Mouse (Mus musculus) adrenal gland, postnatal 4 days (tissue): Measurements from ENCODE around the gene Carhsp1. TPM values are rescaled to one million over a fixed set of nuclear protein-coding genes. Genes with fewer than 3 reads are reported as not detected.

ENCODE experiments used
- DNase-seq, 2 experiments: peaks; one replicate each; pipeline ENCODE4 v3.0.0; 2021 to 2022; ENCODE audit warnings: low spot score in 2 of 2, mixed read lengths in 2 of 2
- total RNA-seq, 2 experiments: library from RNA; stranded (reverse); gene quantifications; 2 replicates each; pipeline ENCODE4 v1.2.3; 2021

The Carhsp1 gene
- total RNA-seq, 2 experiments from 2014 or later = 78.2 to 81.1 TPM

DNA sequence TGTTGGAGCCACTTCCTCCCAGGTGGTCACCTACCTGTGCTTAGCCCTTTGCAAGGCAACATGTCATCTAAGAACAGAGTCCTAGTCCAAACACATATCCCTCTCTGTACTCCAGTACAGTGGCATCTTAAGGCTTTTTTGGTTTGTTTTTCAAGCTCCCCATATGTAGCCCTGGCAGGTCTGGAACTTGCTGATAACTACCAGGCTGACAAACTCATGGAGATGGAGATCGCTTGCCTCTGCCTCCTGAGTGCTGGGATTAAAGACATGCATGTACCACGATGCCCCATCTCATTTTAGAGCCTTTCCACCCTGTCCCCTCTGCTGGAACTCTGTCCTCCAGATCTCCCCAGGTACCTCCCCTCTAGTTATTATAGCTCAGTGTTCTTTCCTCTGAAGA, 4.3 kb upstream of the Carhsp1 start:
- no peak for DNase-seq

DNA sequence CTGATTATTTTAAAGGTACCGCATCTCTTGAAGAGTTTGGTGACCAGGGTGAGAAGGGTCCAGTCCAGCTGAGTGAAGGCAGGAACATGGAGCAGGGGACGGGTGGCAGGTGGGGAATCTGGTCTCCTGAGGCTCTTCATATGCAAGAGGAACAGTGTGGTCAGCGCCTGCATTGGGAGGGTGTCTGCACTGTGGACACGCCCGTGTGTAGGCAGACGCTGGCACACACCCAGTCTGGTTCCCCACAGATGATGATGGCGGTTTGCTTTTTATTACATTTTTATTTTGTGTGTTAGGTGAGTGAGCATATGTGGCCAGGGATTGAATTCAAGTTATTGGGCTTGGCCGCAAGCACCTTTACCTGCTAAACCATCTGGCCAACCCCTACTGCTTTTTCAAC, 3.6 kb upstream of the Carhsp1 start:
- no peak for DNase-seq

DNA sequence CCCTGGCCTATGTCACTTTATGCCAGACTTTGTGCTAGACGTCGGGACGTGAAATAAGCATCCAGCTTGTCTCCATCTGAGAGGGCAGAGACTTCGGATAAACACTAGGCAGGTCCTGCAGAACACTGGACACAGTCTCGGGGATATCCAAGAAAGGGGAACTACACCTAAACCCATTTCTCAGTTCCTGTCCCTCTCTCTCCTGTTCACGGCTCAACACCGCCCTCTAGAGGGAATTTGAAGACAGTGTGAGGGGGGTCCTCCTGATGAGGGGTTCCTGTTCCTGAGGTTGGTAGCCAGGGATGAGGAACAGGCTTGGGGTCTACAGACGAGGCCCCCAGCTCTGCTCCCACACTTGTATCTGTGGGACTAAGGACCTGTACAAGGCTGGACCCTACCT, 2.2 kb upstream of the Carhsp1 start:
- DNase-seq = no peak

DNA sequence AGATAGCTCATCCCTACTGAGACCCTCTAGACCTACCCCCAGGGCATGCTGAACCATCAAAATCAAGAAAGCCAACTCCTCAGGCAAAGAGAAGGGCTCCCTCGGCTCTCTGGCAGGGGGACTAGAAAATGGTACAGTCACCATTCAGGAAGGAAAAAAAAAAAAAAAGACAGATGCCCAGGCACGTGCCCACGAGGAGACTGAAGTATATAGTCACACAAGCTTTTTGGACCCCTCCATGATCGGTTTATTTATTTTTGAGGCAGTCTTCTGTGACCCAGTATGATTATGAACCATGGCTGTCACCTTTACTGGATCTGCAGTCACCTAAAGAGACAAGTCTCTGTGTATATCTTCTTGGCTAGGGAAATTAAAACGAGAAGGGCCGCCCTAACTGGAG, 1.4 kb upstream of the Carhsp1 start:
- DNase-seq = no peak

DNA sequence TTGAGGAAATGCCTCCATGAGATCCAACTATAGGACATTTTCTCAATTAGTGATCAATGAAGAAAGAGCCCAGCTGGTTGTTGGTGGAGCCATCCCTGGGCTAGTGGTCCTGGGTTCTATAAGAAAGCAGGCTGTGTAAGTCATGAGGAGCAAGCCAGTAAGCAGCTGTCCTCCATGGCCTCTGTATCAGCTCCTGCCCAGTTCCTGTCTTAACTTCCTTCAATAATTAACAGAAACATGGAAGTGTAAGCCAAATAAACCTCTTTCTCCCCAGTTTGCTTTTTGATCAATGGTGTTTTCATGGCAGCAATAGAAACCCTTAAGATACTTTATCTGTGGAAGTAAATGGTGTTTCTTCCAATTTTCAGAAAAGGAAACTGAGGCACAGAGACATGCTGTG, 856 bp upstream of the Carhsp1 start:
- DNase-seq = no peak

DNA sequence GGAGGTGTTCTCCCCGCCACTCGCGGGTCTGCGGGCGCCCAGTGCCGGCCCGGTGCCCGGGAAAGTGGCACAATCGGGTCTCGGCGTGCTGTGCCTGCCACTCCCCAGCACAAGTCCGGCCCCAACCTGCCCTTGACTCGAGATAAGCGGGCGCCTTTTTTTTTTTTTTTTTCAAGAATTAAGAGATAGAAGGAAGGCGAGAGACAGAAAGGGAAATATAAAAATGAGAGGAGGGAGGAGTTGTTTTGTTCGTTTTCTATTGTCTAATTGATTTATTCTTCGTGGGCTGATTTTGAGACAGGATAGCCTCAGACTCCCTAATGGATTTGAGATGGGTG, 364 bp upstream of the Carhsp1 start:
- DNase-seq = no peak

DNA sequence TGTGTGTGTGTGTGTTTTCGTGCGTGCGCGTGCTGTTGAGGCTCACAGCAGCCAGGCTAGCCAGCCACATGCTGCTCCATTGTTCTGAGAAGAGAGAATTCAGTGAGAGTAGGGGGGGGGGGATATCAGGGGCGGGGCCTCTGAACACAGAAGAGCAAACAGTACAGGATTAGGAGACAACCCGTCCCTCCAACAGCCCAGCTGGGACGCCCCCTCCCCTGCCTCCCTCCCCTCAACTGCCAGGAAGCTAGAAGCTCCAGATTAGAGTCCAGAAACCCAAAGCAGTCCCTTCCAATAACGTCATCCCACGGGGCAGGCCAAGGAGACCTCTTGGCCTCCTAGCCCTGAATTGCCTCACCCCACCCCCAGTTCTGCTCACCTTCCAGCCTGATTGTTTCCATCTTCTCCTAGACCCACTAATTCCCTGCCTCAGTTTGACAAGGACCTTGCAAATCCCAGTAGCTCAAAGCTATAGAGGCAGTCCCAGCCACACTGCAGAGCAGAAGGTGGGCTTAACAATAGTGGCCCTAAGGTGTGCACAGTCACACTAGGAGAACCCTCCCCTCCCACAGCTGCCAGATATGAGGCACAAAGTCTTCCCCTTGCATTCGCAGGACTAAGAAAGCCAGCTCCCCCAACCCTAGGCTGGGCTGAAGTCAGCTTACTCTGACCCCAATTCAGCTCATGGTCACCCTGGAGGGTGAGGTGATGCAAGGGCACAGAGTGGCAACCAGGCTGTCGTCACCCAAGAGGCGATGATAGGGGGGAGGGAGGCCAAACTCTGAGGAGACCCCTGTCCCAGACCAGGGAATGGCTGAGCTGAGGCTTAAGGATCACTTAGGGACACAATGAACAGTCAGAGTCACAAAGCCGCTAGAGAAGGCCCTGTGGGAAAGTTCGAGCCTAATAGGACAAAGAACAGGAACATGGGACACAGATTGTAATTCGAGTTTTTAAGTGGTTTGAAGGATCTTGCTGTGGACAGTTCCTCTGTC, 1.6 kb downstream of the Carhsp1 start:
- DNase-seq = no peak

DNA sequence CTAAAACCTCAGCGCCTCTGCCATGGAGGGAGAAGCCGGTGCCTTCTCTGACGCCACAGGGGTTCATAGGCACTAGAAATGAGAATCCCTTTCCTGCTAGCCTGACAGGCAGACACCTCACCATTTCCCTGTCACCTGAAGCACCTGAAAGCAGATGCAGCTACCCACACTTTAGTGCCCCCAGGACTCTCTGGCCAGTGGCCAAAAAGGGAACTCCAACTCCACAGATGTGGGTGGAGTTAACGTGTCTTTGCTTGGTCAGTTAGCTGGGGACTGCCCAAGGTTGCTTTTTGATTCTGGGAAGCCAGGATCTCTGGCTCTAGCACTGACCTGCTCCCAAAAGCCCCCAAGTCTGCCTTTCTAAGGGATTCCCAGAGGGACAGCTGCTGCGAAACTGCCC, 2.5 kb downstream of the Carhsp1 start:
- DNase-seq = no peak

DNA sequence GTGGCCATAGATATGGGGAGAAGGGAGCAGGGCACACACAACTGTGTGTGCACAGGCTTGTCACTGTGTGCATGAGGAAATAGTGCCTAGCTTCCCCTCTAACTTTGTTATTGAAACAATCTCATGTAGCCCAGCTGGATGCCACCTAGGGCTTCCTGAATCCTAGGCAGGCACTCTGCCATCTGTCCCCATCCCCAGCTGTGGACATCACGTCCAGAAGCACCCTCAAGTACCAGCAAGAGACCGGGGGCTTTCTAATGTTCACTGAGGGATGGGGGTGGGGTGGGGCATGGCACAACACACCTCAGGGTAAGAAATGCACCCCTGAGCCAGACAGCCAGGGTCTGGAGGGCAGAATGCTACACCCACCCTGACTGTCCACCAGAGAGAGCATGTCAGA, 3.6 kb downstream of the Carhsp1 start:
- DNase-seq = no peak

DNA sequence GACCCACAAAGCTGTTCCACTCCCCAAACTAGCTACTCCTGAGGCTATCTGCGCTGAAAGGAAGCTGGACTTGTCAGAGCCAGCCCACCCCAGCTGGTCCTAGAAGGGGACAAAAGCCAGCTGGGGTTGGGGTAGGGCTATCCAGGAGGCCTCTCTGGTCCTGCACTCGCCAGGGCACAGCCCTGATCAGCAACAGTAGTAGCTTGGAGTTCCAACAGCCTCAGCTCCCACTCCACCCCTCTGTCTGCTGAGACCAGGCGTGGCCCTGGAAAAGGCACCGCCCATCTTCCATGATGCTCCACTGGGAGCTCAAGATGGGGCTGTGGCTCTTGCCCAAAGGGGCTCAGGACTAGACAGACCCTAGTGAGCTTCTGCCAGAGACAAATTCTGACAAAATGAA, 4.1 kb downstream of the Carhsp1 start:
- no peak for DNase-seq

DNA sequence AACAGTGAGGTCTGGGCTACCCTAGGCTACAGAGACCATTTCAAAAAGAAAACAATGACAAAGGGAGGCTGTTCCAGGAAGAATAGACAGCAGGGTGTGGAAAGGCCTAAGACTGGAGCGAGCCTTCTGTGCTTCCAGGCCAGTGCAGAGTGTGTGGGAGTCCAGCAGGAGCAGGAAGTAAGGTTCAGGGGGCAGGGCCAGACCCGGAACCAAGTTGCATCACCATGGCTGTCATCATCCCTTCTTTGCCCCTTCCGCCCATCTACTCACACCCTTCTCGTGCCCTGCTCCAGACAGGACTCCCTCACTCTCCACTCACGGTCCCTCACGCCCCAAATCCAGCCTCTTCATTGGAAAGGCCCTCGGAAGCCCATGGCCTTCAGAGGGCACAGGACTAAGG, 4.7 kb downstream of the Carhsp1 start:
- DNase-seq = no peak

DNA sequence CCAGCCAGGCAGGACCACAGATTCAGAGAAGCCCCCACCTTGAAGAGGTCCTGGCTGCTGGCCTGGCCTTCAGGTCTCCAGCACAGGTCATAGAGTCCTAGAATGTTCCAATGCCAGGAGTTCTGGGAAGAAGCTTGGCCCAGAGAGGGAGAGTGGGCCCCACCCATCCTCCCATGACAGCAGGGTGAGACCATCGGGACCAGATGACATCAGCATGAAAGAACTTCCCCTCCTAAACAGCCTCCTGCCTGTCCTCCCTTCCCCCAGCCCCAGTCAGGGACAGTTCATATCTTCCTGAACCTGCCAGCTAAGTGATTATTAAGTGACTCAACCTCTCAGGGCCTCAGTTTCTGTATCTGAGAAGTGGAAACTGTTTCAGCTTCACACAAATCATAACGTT, 5.5 kb downstream of the Carhsp1 start:
- no peak for DNase-seq

DNA sequence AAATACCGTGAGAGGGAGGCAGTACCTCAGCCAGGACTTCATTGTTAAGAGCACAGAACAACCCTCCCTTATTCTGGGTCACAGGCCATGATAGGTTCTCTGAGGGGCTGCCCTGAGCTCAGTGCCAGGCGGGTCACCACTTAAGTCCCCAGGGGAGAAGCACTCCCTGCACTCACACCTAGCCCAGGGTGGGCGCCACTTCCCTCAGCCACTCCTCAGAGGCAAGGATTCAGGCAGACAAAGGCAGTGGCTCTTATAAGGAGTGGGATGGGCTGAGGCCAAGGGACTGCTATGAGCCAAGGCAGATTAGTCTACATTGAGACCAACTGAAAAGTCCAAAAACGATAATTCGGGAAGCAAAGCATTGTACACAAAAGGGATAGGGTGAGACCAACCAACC, 6.6 kb downstream of the Carhsp1 start:
- no peak for DNase-seq

DNA sequence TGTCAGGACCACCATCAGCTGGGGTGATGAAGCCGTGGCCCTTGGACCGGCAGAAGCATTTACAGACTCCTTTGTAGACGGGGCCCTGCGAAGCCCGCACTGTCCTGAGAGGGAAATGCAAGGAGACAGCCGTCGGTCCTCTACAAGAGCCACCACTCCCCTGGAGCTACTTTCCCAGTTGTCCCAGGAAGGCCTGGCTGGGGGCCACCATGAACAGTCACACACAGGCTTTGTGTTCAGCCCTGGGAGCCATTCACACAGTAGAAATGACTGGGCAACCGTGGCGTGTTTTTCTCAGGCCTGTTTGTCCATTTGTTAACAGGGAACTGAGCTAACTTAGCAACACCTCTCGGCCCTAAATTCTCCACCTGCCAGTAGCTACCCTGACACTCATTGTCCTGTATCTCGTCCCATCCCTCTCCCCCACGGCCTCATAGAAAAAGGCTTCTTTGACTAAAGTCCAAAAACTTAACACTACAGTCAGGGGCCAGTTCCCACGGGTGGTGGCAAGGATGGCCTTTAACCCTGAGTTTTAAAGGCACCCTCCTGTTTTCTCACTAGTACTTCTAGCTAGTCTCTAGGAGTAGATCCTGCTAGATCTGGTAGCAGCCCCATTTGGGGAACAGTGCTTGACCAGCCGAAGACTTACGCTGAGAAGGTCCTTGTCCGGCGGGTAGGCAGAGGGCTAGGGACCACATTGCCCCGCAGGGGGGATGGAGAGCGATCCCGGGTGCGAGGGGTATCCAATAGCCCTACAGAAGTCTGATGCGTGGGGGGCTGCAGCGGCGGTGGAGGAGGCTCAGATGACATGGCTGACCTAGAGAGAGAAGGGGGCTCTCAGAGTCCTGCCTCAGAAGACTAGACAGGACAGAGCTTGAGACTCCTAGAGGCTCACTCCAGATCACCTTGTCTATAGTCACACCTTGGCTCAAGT, 8.1 kb downstream of the Carhsp1 start:
- no peak for DNase-seq

DNA sequence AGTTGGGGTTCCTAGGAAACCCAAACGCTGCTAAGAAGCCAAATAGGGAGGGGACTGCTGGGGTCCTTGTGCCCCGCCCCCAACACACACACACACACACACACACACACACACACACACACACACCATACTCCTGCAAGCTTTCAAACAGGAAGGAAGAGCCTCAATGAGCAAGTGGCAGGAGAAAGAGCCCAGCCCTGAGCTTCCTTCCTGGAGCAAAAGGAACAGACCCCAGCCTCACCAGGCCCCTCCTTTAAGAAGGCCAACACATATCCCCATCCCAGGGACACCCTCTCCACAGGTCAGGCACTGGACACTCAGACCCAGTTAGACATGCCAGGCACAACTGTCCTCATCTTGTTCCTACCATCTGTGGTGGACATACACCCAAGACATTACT, 8.9 kb downstream of the Carhsp1 start:
- DNase-seq = no peak

DNA sequence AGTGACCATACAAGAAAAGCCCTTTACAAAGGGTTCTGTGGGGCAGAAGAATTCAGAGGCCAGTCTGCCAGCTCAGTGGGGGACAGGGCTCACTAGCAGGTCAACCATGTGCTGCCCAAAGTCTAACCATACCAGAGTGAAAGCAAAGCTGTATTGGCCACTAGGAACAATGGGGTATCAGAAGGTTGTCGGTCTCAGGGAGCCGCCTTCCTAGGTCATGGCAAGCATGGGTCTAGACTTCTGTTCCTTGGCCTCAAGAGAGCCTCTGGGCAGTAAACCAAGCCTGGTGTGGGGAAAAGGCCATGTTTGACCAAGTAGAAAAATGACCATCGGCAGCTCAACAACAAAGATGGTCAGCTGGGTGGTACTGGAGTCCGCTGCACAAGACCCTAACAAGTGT, 13.2 kb downstream of the Carhsp1 start:
- no peak for DNase-seq

DNA sequence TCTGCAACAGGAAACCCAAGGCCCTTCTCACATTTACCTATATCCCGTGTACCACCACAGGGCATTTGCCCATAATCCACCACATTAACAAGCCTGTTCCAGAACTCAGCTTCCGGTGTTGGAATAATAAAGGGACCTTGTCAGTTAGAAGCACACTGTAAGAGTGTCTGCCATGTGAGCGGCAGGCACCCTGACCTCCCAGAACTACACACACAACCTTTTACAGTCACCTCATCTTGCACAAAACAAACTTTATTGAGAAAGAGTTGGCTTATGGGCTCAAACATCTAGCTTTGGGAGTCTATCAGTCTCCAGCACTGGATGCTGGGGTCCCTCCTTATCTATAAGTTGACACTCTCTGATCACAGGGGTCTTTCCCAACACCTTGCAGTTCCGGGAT, 13.6 kb downstream of the Carhsp1 start:
- no peak for DNase-seq

DNA sequence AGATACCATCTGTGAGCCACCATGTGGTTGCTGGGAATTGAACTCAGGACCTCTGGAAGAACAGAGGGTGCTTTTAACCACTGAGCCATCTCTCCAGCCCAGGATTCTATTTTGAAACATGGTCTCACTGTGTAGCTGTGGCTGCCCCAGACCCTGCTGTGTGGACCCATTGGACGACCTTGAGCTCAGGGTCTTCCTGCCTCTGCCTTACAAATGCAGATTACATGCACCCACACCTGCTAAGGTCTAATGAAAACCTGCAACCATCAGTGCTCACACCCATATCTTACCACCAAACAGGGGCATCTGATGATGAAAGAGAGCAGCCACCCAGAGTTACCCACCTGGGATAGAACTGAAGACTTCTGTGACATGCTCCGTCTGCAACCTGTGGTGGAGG, 15.7 kb downstream of the Carhsp1 start:
- no peak for DNase-seq

DNA sequence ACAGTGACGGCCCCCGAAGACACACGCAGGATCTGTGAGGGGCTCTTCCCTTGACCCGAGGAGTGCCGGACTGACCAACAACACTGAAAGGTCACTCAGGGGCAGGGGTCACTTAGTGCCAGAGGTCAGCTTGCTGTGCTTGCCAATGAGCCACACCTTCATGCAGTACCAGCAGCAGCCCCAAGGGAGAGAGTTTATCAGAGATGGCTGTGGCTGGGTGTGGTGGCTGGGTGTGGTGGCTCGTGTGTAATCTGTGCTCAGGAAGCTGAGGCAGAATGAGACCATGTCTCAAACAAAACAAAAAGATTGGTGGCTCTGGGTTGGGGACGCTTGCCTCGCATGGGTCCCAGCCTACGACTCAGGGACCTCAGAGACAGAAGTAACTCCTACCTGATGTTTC, 16.4 kb downstream of the Carhsp1 start:
- no peak for DNase-seq

DNA sequence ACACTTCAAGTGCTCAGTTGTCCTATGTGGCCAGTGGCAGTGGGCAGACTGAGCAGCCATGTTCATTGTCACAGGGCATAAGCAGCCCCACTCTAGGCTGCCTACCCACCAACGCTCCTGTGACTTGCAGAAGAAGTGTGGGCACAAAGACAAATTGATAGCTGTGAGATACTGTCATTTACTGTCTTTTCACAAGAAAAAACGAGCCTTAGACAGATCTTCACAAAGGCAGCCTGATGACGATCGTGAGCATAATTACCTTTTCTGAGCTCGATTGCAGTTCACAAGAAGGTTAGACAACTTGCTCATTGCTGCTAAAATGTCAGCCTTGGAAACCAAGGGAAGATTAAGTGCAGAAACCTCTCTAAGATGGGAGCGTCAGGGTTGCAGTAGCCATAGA, 16.8 kb downstream of the Carhsp1 start:
- no peak for DNase-seq

DNA sequence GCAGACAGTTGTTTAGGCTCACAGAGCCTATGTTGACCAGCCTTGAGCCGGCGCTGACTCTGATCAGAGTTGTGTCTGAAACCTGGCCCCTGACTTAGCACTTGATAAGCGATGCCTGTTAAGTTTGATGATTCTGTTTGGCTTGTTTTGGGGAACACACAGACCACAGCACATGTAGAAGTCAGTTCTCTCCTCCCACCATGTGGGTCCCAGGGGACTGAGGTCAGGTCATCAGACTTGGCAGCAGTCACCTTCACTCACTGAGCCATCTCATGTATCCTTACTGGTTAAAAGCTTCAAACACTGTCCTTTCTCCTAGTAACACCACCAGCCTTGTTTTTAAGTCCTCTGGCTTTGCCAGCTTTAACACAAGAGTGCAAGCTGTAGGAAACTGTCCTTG, 21.9 kb downstream of the Carhsp1 start:
- no peak for DNase-seq

DNA sequence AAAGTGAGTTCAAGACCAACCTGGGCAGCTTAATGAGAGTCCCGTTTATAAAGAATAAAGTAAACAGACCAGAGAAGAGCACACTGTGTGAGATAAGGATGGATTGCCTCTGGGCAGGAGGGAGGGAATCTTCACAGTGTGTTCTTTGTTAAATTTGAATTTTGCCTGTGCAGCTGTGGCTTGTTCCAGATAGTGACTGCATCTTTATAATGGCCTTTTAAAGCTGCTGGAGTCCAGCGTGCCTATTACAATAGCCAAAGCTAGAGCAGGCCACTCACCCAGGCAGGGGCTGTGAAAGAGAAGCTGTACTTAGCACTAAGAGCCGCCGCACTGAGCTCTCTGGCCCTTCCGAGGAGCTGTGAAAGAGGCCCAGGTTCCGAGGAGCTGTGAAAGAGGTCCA, 26.4 kb downstream of the Carhsp1 start:
- DNase-seq = no peak
